Mouse (Mus musculus) left cerebral cortex, adult 2 months (tissue): ENCODE results near the gene Bcas3. TPM values are rescaled to one million over a fixed set of nuclear protein-coding genes. Genes with fewer than 3 reads are reported as not detected.

Experiments used
- DNase-seq, 2 experiments: peaks; one replicate each; pipeline ENCODE4 v3.0.0; 2021 to 2022; ENCODE audit warnings: low spot score in 2 of 2, mixed read lengths in 1 of 2; ENCODE audit errors: extremely low spot score in 1 of 2
- H3K27ac ChIP-seq: fragments of 200-600 bp; 2 replicates; pipeline ENCODE4 v1.8.1; 2022
- H3K4me3 ChIP-seq: fragments of 200-600 bp; 2 replicates; pipeline ENCODE4 v1.8.1; 2022
- CTCF ChIP-seq: fragments of 200-600 bp; IDR thresholded peaks from 2 replicates; pipeline ENCODE4 v1.8.1; 2022; ENCODE audit warnings: antibody characterized with exemption, mild to moderate bottlenecking, moderate library complexity
- intact Hi-C: fragments of 180-260 bp; cut with DNase I; formaldehyde crosslinking; loops from one replicate; pipeline ENCODE4 v1.15.1; 2025
- total RNA-seq, 2 experiments: library from RNA; stranded (reverse); gene quantifications; 2 replicates each; pipeline ENCODE4 v1.2.3; 2021

Gene Bcas3
- total RNA-seq, 2 experiments from 2014 or later = 69.1 to 73.0 TPM

GRCm38 (mm10) chr11:85383975-85384821 is 31.2 kb downstream of the Bcas3 start:
- Histone ChIP-seq H3K27ac (no peak overlapping the region), H3K4me3 (no peak overlapping the region)
- no peak for DNase-seq
- TF ChIP-seq CTCF = no peak
- intact Hi-C loops = loop anchor here (5.0 to 10.0 kb wide), 5 partner anchors 83 to 791 kb away; no protein-coding TSS in a partner anchor

DNA sequence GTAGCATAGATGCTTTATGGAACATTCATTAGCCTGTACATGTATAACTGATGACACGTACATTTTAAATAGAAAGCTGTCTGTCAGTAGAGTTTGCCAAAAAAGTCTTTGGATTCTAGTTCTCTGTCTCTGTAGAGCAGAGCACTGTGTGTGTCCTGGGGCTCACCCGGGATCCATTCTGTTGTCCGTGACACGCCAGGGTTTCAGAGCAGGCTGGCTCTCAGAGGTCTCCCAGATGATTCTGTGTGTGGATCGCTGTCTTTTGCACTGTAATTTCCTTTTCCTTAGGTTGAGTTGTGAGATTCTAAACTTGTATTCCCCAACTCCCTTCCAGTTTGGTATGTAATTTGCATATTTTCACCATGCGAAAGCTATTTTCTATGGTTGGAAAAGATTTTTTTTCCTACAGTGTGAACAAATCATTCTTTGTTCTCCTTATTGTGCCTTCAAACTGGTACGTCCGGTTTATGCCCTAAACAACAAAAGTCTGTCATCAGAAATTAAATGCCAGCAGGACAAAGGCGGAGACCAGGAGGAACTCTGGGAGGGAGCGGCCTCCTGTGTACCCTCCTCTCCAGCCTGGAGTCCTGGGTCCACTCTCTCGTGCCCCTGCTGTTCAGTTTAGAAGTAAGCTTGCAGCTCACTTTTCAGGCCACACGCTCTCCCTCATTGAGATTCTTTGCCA is 39.4 kb downstream of the Bcas3 start:
- Histone ChIP-seq H3K27ac (peak overlapping the region; percentile 57), H3K4me3 (no peak overlapping the region)
- TF ChIP-seq CTCF = no peak
- no peak for DNase-seq
- intact Hi-C loops = no loop called here

- H3K4me3 ChIP-seq = no peak overlapping the region
- TF ChIP-seq CTCF = no peak
- no peak for DNase-seq
- intact Hi-C loops = no loop called here
- H3K27ac ChIP-seq = peak overlapping the region; percentile 57
These were observed 39.9 kb downstream of the Bcas3 start for GRCm38 (mm10) chr11:85392864-85393220.

GRCm38 (mm10) chr11:85393990-85394389 is 41.0 kb downstream of the Bcas3 start:
- peak; percentile 12 for TF ChIP-seq CTCF
- Histone ChIP-seq H3K27ac (no peak overlapping the region), H3K4me3 (no peak overlapping the region)
- no peak for DNase-seq
- intact Hi-C loops = no loop called here

- no peak for TF ChIP-seq CTCF
- Histone ChIP-seq H3K27ac (no peak overlapping the region), H3K4me3 (no peak overlapping the region)
- DNase-seq = no peak
- intact Hi-C loops = no loop called here
These were observed 42.4 kb downstream of the Bcas3 start for GRCm38 (mm10) chr11:85395361-85395760.

DNA sequence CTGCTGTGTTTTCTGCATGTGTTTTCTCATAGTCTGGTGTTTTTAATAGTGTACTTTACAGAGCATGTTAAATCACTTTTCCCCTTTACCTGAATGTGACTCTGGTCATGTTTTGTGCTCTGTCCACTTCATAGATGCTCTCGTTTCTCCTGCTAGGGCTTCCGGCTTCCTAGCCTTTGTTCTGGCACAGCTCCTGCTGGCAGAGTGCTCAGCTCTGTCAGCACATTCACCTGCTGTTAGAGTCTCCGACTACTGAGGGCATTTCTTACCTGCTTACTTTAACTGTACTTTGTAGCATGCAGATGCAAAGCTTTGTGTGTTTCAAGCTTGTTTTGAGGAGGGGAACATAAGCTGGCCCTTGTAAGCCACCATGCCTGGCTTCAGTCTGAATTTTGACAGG is 53.6 kb downstream of the Bcas3 start:
- intact Hi-C loops = no loop called here
- Histone ChIP-seq H3K27ac (no peak overlapping the region), H3K4me3 (no peak overlapping the region)
- DNase-seq = no peak
- TF ChIP-seq CTCF = no peak

GRCm38 (mm10) chr11:85407700-85408099 is 54.7 kb downstream of the Bcas3 start:
- no peak for TF ChIP-seq CTCF
- no peak for DNase-seq
- Histone ChIP-seq H3K4me3 (no peak overlapping the region), H3K27ac (no peak overlapping the region)
- intact Hi-C loops = no loop called here

GRCm38 (mm10) chr11:85412319-85412718 is 59.4 kb downstream of the Bcas3 start:
- intact Hi-C loops = no loop called here
- no peak for DNase-seq
- TF ChIP-seq CTCF = no peak
- H3K27ac ChIP-seq = no peak overlapping the region
- H3K4me3 ChIP-seq = no peak overlapping the region

GRCm38 (mm10) chr11:85414476-85414875 is 61.5 kb downstream of the Bcas3 start:
- DNase-seq = no peak
- Histone ChIP-seq H3K4me3 (no peak overlapping the region), H3K27ac (no peak overlapping the region)
- intact Hi-C loops = no loop called here
- no peak for TF ChIP-seq CTCF

- Histone ChIP-seq H3K4me3 (no peak overlapping the region), H3K27ac (no peak overlapping the region)
- intact Hi-C loops = no loop called here
- TF ChIP-seq CTCF = no peak
- DNase-seq = no peak
These were observed 74.4 kb downstream of the Bcas3 start for GRCm38 (mm10) chr11:85427353-85427752.

DNA sequence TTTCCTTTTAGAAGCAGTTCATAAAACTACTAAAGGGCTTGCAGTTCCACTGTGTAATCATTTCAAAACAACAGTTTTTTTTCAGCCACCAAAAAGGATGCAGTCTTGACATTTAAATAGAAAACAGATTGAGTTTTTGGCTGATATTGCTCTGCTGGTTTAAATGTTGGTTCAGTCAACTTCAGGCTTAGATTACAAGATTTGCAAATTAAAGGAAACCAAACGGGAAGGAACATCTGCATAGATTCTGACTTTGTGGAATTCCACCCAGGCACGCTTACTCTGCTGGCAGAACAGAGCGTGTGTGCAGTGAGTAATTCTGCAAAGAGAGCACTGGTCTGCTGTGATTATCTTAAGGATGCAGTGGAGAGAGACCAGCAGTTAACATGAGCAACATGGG is 75.3 kb downstream of the Bcas3 start:
- Histone ChIP-seq H3K27ac (no peak overlapping the region), H3K4me3 (no peak overlapping the region)
- no peak for TF ChIP-seq CTCF
- DNase-seq = no peak
- intact Hi-C loops = no loop called here

- H3K27ac ChIP-seq = no peak overlapping the region
- TF ChIP-seq CTCF = no peak
- intact Hi-C loops = no loop called here
- H3K4me3 ChIP-seq = no peak overlapping the region
- no peak for DNase-seq
These were observed 77.9 kb downstream of the Bcas3 start for GRCm38 (mm10) chr11:85430743-85431448.
